Mouse (Mus musculus): ENCODE data around the gene Rfx4.

DNA sequence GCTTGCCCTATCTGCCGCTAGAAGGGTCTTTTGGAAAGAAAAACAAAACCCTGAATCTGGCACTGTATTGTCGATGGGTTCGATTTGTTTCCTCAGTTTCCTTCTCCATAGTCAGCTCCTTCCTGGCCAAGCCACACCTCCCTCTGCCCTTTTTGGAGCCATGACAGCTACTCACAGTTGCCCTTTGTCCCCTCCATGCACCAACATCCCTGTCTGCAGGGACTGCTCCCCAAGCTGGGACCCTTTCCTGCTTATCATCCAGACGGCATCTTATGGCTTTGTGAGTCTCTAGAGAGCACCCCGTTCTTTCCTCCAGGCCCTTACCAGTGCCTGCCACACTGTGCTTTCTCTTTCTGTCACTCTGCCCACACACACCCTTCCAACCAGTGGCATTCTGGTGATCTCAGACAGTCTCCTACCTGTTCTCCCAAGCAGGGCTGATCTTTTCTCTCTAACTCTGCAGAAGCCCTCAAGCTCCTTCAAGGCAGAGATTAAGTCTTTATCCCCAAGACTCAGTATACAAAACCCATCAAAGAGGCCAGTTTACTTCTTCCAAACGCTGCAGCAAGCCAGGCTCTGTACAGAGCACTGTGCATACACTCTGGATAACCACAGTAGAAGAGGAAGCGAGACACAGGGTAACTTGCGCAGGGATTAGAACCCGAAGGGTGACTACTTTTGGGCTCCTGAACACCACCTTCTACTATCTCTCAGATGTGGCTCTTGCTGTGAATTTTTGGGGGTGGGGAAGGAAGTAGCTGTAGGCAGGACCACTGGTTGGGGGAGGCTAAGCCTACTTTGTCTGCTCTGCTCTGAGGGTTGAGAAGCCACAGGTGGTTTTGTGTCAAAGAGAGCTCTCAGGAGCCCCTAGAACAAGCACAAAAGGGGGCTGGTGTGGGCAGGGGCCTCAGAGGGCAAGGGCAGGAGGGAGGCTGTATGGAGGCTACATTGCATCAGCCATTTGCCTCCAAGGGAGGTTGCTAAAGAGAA lies 141.4 kb downstream of the Rfx4 start:
- no peak for TF ChIP-seq GATA1 (IDR thresholded peaks at IDR 0.05; ENCODE audit: low read length)
- TF ChIP-seq TAL1 (IDR thresholded peaks at IDR 0.05; ENCODE audit: low read length), result no peak
